Mouse (Mus musculus) lung, postnatal 0 days (tissue): ENCODE measurements around the gene Uqcc3. TPM values are rescaled to one million over a fixed set of nuclear protein-coding genes. Genes with fewer than 3 reads are reported as not detected.

ENCODE experiments used
- ATAC-seq: fragments of 200-750 bp; cut with Nextera tagmentation; 2 replicates; pipeline ENCODE4 v1.8.0; 2017; ENCODE audit warnings: moderate library complexity
- DNase-seq: peaks from one replicate; pipeline ENCODE4 v3.0.0-alpha.2; 2016; ENCODE audit warnings: low spot score
- H3K27ac ChIP-seq: fragments of 300-500 bp; sonication (generic); 2 replicates; pipeline ENCODE4 v1.5.1; 2014; ENCODE audit warnings: antibody characterized with exemption, mild to moderate bottlenecking, low read length, mixed read lengths
- H3K27me3 ChIP-seq: fragments of 300-500 bp; sonication (generic); replicated peaks from 2 replicates; pipeline ENCODE4 v1.6.1; 2014; ENCODE audit warnings: low read length, mixed read lengths; ENCODE audit not compliant: insufficient read depth
- H3K36me3 ChIP-seq: fragments of 300-500 bp; sonication (generic); 2 replicates; pipeline ENCODE4 v1.6.1; 2014; ENCODE audit warnings: low read length, mixed read lengths; ENCODE audit not compliant: insufficient read depth
- H3K4me1 ChIP-seq: fragments of 300-500 bp; sonication (generic); 2 replicates; pipeline ENCODE4 v1.6.1; 2014; ENCODE audit warnings: antibody characterized with exemption, low read depth, low read length, mixed read lengths; ENCODE audit not compliant: insufficient read depth
- H3K4me2 ChIP-seq: fragments of 300-500 bp; sonication (generic); replicated peaks from 2 replicates; pipeline ENCODE4 v1.6.1; 2014; ENCODE audit warnings: low read depth, mild to moderate bottlenecking, low read length, moderate library complexity, mixed read lengths
- H3K4me3 ChIP-seq: fragments of 300-500 bp; sonication (generic); 2 replicates; pipeline ENCODE4 v1.5.1; 2014; ENCODE audit warnings: low read depth, low read length
- H3K9ac ChIP-seq: fragments of 300-500 bp; sonication (generic); replicated peaks from 2 replicates; pipeline ENCODE4 v1.6.1; 2014; ENCODE audit warnings: low read depth, mild to moderate bottlenecking
- H3K9me3 ChIP-seq: fragments of 300-500 bp; sonication (generic); 2 replicates; pipeline ENCODE4 v1.6.1; 2016; ENCODE audit warnings: low read length, mixed read lengths
- CTCF ChIP-seq: IDR thresholded peaks from 2 replicates; pipeline ENCODE4 v1.5.1; 2016; ENCODE audit warnings: antibody characterized with exemption, mild to moderate bottlenecking
- EP300 ChIP-seq: IDR thresholded peaks from 2 replicates; pipeline ENCODE4 v1.6.1; 2016; ENCODE audit warnings: antibody characterized with exemption, mild to moderate bottlenecking, control low read depth
- WGBS: fragments of 180-500 bp; shearing (Covaris S2); extraction: QIAGEN DNeasy Blood & Tissue Kit; methylation state at CpG from one replicate; pipeline ENCODE4 v1.1.7; 2014; 5-methylcytosine and 5-hydroxymethylcytosine counted together
- polyA plus RNA-seq: library from polyadenylated mRNA; unstranded; fragments of >200 nt; fragmentation: Nextera tagmentation; extraction: Ambion mirVana; gene quantifications from 2 replicates; pipeline ENCODE4 v1.2.1, GENCODE M21; 2015

The Uqcc3 gene
- polyA plus RNA-seq, 1 experiment from 2014 or later: 84.3 TPM

- Histone ChIP-seq H3K9me3 (no peaks in the 10 kb centered on the region), H3K27ac (no peak overlapping the region), H3K4me3 (no peak overlapping the region), H3K9ac (no peak overlapping the region), H3K4me2 (no peak overlapping the region), H3K36me3 (peaks cover 60% of the 10 kb centered on the region), H3K27me3 (no peaks in the 10 kb centered on the region), H3K4me1 (no peaks in the 10 kb centered on the region)
- DNase-seq (no peak), ATAC-seq (no peak)
- TF ChIP-seq CTCF (no peak), EP300 (no peak)
- WGBS: 95% methylated on average over 3 of the region's 3 CpGs
Measured at GRCm38 (mm10) chr19:8914212-8914611, 33.5 kb upstream of the Uqcc3 start.

GRCm38 (mm10) chr19:8911810-8912209, 31.1 kb upstream of the Uqcc3 start:
- Histone ChIP-seq H3K4me3 (no peak overlapping the region), H3K4me2 (no peak overlapping the region), H3K27ac (no peak overlapping the region), H3K9ac (no peak overlapping the region), H3K4me1 (no peaks in the 10 kb centered on the region), H3K27me3 (no peaks in the 10 kb centered on the region), H3K36me3 (peaks cover 81% of the 10 kb centered on the region), H3K9me3 (no peaks in the 10 kb centered on the region)
- 91% methylated on average over 5 of the region's 5 CpGs for WGBS
- TF ChIP-seq CTCF (no peak), EP300 (no peak)
- DNase-seq: no peak
- no peak for ATAC-seq

GRCm38 (mm10) chr19:8908531-8908930, 27.8 kb upstream of the Uqcc3 start:
- ATAC-seq (no peak), DNase-seq (no peak)
- WGBS: 86% methylated on average over 6 of the region's 6 CpGs
- no peak overlapping the region for H3K9ac ChIP-seq
- no peak overlapping the region for H3K4me3 ChIP-seq
- H3K9me3 ChIP-seq: no peaks in the 10 kb centered on the region
- H3K27ac ChIP-seq: no peak overlapping the region
- H3K4me2 ChIP-seq: no peak overlapping the region
- no peaks in the 10 kb centered on the region for H3K4me1 ChIP-seq
- peaks cover 66% of the 10 kb centered on the region for H3K36me3 ChIP-seq
- TF ChIP-seq EP300: no peak
- no peaks in the 10 kb centered on the region for H3K27me3 ChIP-seq

- no peak overlapping the region for H3K9ac ChIP-seq
- WGBS: 90% methylated on average over 5 of the region's 5 CpGs
- TF ChIP-seq EP300: no peak
- TF ChIP-seq CTCF: no peak
Measured at GRCm38 (mm10) chr19:8903412-8903811, 22.7 kb upstream of the Uqcc3 start.

GRCm38 (mm10) chr19:8899079-8899478, 18.4 kb upstream of the Uqcc3 start:
- TF ChIP-seq CTCF (no peak), EP300 (no peak)
- Histone ChIP-seq H3K4me1 (peaks cover 3% of the 10 kb centered on the region; the same call in 1 of the 2 replicates), H3K36me3 (no peaks in the 10 kb centered on the region), H3K4me3 (no peak overlapping the region), H3K9ac (peak overlapping the region; percentile 91; the same call in 1 of the 2 replicates), H3K4me2 (peak overlapping the region; percentile 92; the same call in 1 of the 2 replicates), H3K27me3 (no peaks in the 10 kb centered on the region), H3K27ac (no peak overlapping the region), H3K9me3 (no peaks in the 10 kb centered on the region)
- DNase-seq (no peak), ATAC-seq (no peak)
- WGBS: 33% methylated on average over 3 of the region's 3 CpGs

More at GRCm38 (mm10) chr19:8903412-8903811, 22.7 kb upstream of the Uqcc3 start:
- Histone ChIP-seq H3K4me2 (no peak overlapping the region), H3K4me3 (no peak overlapping the region), H3K36me3 (peaks cover 29% of the 10 kb centered on the region; the same call in 1 of the 2 replicates), H3K27ac (no peak overlapping the region), H3K4me1 (peaks cover 3% of the 10 kb centered on the region; the same call in 1 of the 2 replicates), H3K9me3 (no peaks in the 10 kb centered on the region), H3K27me3 (no peaks in the 10 kb centered on the region)
- DNase-seq (no peak), ATAC-seq (no peak)

- H3K27ac ChIP-seq: peak overlapping the region; percentile 88
- 3% methylated on average over 13 of the region's 13 CpGs for WGBS
- no peaks in the 10 kb centered on the region for H3K36me3 ChIP-seq
- H3K4me2 ChIP-seq: peak overlapping the region; percentile 92
- ATAC-seq (no peak), DNase-seq (peak; percentile 57)
- no peaks in the 10 kb centered on the region for H3K27me3 ChIP-seq
- H3K9ac ChIP-seq: peak overlapping the region; percentile 91
- TF ChIP-seq CTCF: no peak
- no peak for TF ChIP-seq EP300
- H3K9me3 ChIP-seq: no peaks in the 10 kb centered on the region
- H3K4me1 ChIP-seq: peaks cover 6% of the 10 kb centered on the region; the same call in 1 of the 2 replicates
- peak overlapping the region; percentile 95 for H3K4me3 ChIP-seq
Measured at GRCm38 (mm10) chr19:8898576-8898975, 17.9 kb upstream of the Uqcc3 start.
